Mouse (Mus musculus): Measurements from ENCODE around the gene Pdcd7. TPM values are rescaled to one million over a fixed set of nuclear protein-coding genes. Genes with fewer than 3 reads are reported as not detected.
A peak's percentile ranks its signal among the peaks of the same experiment; 100 is the strongest.

Pdcd7 gene
- polyA plus RNA-seq, 1 experiment from 2014 or later = 4.4 TPM

GRCm38 (mm10) chr9:65399934-65400333 lies 54.0 kb downstream of the Pdcd7 start:
- no peak overlapping the region for H3K4me2 ChIP-seq (ENCODE audit: low read depth, low read length)
- 81% methylated on average over 6 of the region's 6 CpGs for WGBS (ENCODE audit: insufficient replicate concordance)
- no peak overlapping the region for H3K27ac ChIP-seq (ENCODE audit: low read depth)
- DNase-seq = no peak
- TF ChIP-seq EP300 (IDR thresholded peaks at IDR 0.05; ENCODE audit: low read depth) = no peak
- no peak for TF ChIP-seq CTCF (IDR thresholded peaks at IDR 0.05; ENCODE audit: low read depth)
- no peak overlapping the region for H3K9ac ChIP-seq (replicated peaks)
- peaks cover 9% of the 10 kb centered on the region for H3K4me1 ChIP-seq (ENCODE audit: insufficient read depth)
- no peaks in the 10 kb centered on the region for H3K36me3 ChIP-seq (replicated peaks; ENCODE audit: insufficient read depth, low read length)
- 0 out of 2 replicates have a peak, but pooled peaks cover 5% of the 10 kb centered on the region for H3K27me3 ChIP-seq (ENCODE audit: insufficient read depth, low read length)
- no peak overlapping the region for H3K4me3 ChIP-seq (ENCODE audit: low read depth, low read length)
- no peak for ATAC-seq
- no peaks in the 10 kb centered on the region for H3K9me3 ChIP-seq (ENCODE audit: low read length)

- no peak for ATAC-seq
- no peak overlapping the region for H3K4me2 ChIP-seq (ENCODE audit: low read depth, low read length)
Observed at GRCm38 (mm10) chr9:65404331-65405183, 58.7 kb downstream of the Pdcd7 start.

GRCm38 (mm10) chr9:65405184-65405449 lies 59.2 kb downstream of the Pdcd7 start:
- DNase-seq (no peak), ATAC-seq (no peak)
- Histone ChIP-seq H3K27me3 (ENCODE audit: insufficient read depth, low read length) (no peaks in the 10 kb centered on the region), H3K27ac (ENCODE audit: low read depth) (no peak overlapping the region), H3K9ac (replicated peaks) (no peak overlapping the region), H3K4me1 (ENCODE audit: insufficient read depth) (no peaks in the 10 kb centered on the region), H3K4me2 (ENCODE audit: low read depth, low read length) (no peak overlapping the region), H3K36me3 (replicated peaks; ENCODE audit: insufficient read depth, low read length) (no peaks in the 10 kb centered on the region), H3K9me3 (ENCODE audit: low read length) (no peaks in the 10 kb centered on the region), H3K4me3 (ENCODE audit: low read depth, low read length) (no peak overlapping the region)
- no peak for TF ChIP-seq CTCF (IDR thresholded peaks at IDR 0.05; ENCODE audit: low read depth)
- TF ChIP-seq EP300 (IDR thresholded peaks at IDR 0.05; ENCODE audit: low read depth) = no peak
- 82% methylated on average over 2 of the region's 2 CpGs for WGBS (ENCODE audit: insufficient replicate concordance)

More at GRCm38 (mm10) chr9:65404331-65405183, 58.7 kb downstream of the Pdcd7 start:
- Histone ChIP-seq H3K27ac (ENCODE audit: low read depth) (no peak overlapping the region), H3K36me3 (replicated peaks; ENCODE audit: insufficient read depth, low read length) (no peaks in the 10 kb centered on the region), H3K27me3 (ENCODE audit: insufficient read depth, low read length) (no peaks in the 10 kb centered on the region), H3K4me1 (ENCODE audit: insufficient read depth) (no peaks in the 10 kb centered on the region), H3K9ac (replicated peaks) (no peak overlapping the region), H3K9me3 (ENCODE audit: low read length) (no peaks in the 10 kb centered on the region), H3K4me3 (ENCODE audit: low read depth, low read length) (no peak overlapping the region)
- TF ChIP-seq EP300 (IDR thresholded peaks at IDR 0.05; ENCODE audit: low read depth) = no peak
- no peak for TF ChIP-seq CTCF (IDR thresholded peaks at IDR 0.05; ENCODE audit: low read depth)
- 58% methylated on average over 15 of the region's 15 CpGs for WGBS (ENCODE audit: insufficient replicate concordance)
- DNase-seq = peak; percentile 32

GRCm38 (mm10) chr9:65407327-65407726 lies 61.4 kb downstream of the Pdcd7 start:
- no peak for DNase-seq
- no peak overlapping the region for H3K27ac ChIP-seq (ENCODE audit: low read depth)
- no peak for TF ChIP-seq CTCF (IDR thresholded peaks at IDR 0.05; ENCODE audit: low read depth)
- TF ChIP-seq EP300 (IDR thresholded peaks at IDR 0.05; ENCODE audit: low read depth) = no peak
- no peaks in the 10 kb centered on the region for H3K27me3 ChIP-seq (ENCODE audit: insufficient read depth, low read length)
- 75% methylated on average over 5 of the region's 5 CpGs for WGBS (ENCODE audit: insufficient replicate concordance)
- no peak overlapping the region for H3K4me3 ChIP-seq (ENCODE audit: low read depth, low read length)
- no peaks in the 10 kb centered on the region for H3K4me1 ChIP-seq (ENCODE audit: insufficient read depth)
- no peak for ATAC-seq
- no peaks in the 10 kb centered on the region for H3K9me3 ChIP-seq (ENCODE audit: low read length)
- no peak overlapping the region for H3K4me2 ChIP-seq (ENCODE audit: low read depth, low read length)
- H3K9ac ChIP-seq (replicated peaks) = no peak overlapping the region
- H3K36me3 ChIP-seq (replicated peaks; ENCODE audit: insufficient read depth, low read length) = no peaks in the 10 kb centered on the region

GRCm38 (mm10) chr9:65407861-65408260 lies 62.0 kb downstream of the Pdcd7 start:
- H3K27ac ChIP-seq (ENCODE audit: low read depth) = no peak overlapping the region
- no peaks in the 10 kb centered on the region for H3K9me3 ChIP-seq (ENCODE audit: low read length)
- DNase-seq (no peak), ATAC-seq (no peak)
- no peak overlapping the region for H3K4me3 ChIP-seq (ENCODE audit: low read depth, low read length)
- no peaks in the 10 kb centered on the region for H3K36me3 ChIP-seq (replicated peaks; ENCODE audit: insufficient read depth, low read length)
- H3K9ac ChIP-seq (replicated peaks) = no peak overlapping the region
- 62% methylated on average over 3 of the region's 3 CpGs for WGBS (ENCODE audit: insufficient replicate concordance)
- H3K4me1 ChIP-seq (ENCODE audit: insufficient read depth) = no peaks in the 10 kb centered on the region
- no peak overlapping the region for H3K4me2 ChIP-seq (ENCODE audit: low read depth, low read length)
- H3K27me3 ChIP-seq (ENCODE audit: insufficient read depth, low read length) = no peaks in the 10 kb centered on the region
- TF ChIP-seq EP300 (IDR thresholded peaks at IDR 0.05; ENCODE audit: low read depth) = no peak

- H3K27ac ChIP-seq (ENCODE audit: low read depth) = no peak overlapping the region
Observed at GRCm38 (mm10) chr9:65408871-65409295, 63.0 kb downstream of the Pdcd7 start.

More at GRCm38 (mm10) chr9:65408871-65409295, 63.0 kb downstream of the Pdcd7 start:
- Histone ChIP-seq H3K4me1 (ENCODE audit: insufficient read depth) (no peaks in the 10 kb centered on the region), H3K36me3 (replicated peaks; ENCODE audit: insufficient read depth, low read length) (no peaks in the 10 kb centered on the region), H3K9ac (replicated peaks) (no peak overlapping the region), H3K4me3 (ENCODE audit: low read depth, low read length) (no peak overlapping the region), H3K4me2 (ENCODE audit: low read depth, low read length) (no peak overlapping the region), H3K9me3 (ENCODE audit: low read length) (no peaks in the 10 kb centered on the region), H3K27me3 (ENCODE audit: insufficient read depth, low read length) (no peaks in the 10 kb centered on the region)
- 53% methylated on average over 5 of the region's 5 CpGs for WGBS (ENCODE audit: insufficient replicate concordance)
- peak; percentile 26 for DNase-seq
- TF ChIP-seq CTCF (IDR thresholded peaks at IDR 0.05; ENCODE audit: low read depth) (no peak), EP300 (IDR thresholded peaks at IDR 0.05; ENCODE audit: low read depth) (no peak)
- peak; percentile 92 for ATAC-seq

Other genes starting within 250 kb of the Pdcd7 start
- gene Igdcc4, start 244.6 kb upstream of the Pdcd7 start, polyA plus RNA-seq (2015; fragmentation: Nextera tagmentation; extraction: Ambion mirVana) = 5.8 and 6.0 TPM in 2 replicates
- gene Igdcc3, start 204.9 kb upstream of the Pdcd7 start, polyA plus RNA-seq (2015; fragmentation: Nextera tagmentation; extraction: Ambion mirVana) = not detected in 2 replicates
- gene Parp16, start 150.8 kb upstream of the Pdcd7 start, polyA plus RNA-seq (2015; fragmentation: Nextera tagmentation; extraction: Ambion mirVana) = 11.7 and 12.0 TPM in 2 replicates
- gene Cilp, start 80.9 kb upstream of the Pdcd7 start, polyA plus RNA-seq (2015; fragmentation: Nextera tagmentation; extraction: Ambion mirVana) = 0.06 and 0.08 TPM in 2 replicates
- gene Clpx, start 51.8 kb upstream of the Pdcd7 start, polyA plus RNA-seq (2015; fragmentation: Nextera tagmentation; extraction: Ambion mirVana) = 109 and 119 TPM in 2 replicates
- gene Ubap1l, start 14.9 kb downstream of the Pdcd7 start, polyA plus RNA-seq (2015; fragmentation: Nextera tagmentation; extraction: Ambion mirVana) = not detected in 2 replicates
- gene Kbtbd13, start 45.5 kb downstream of the Pdcd7 start, polyA plus RNA-seq (2015; fragmentation: Nextera tagmentation; extraction: Ambion mirVana) = 0.09 and 0.11 TPM in 2 replicates
- gene Rasl12, start 52.4 kb downstream of the Pdcd7 start, polyA plus RNA-seq (2015; fragmentation: Nextera tagmentation; extraction: Ambion mirVana) = 0.08 and 0.17 TPM in 2 replicates
- 15.1 and 17.0 TPM in 2 replicates for gene Slc51b, start 76.9 kb downstream of the Pdcd7 start, polyA plus RNA-seq (2015; fragmentation: Nextera tagmentation; extraction: Ambion mirVana)
- 7.2 and 7.3 TPM in 2 replicates for gene Mtfmt, start 89.7 kb downstream of the Pdcd7 start, polyA plus RNA-seq (2015; fragmentation: Nextera tagmentation; extraction: Ambion mirVana)
- 34.4 and 37.0 TPM in 2 replicates for gene Spg21, start 114.8 kb downstream of the Pdcd7 start, polyA plus RNA-seq (2015; fragmentation: Nextera tagmentation; extraction: Ambion mirVana)
- not detected in 2 replicates for gene Ankdd1a, start 174.1 kb downstream of the Pdcd7 start, polyA plus RNA-seq (2015; fragmentation: Nextera tagmentation; extraction: Ambion mirVana)
- 14.3 and 14.5 TPM in 2 replicates for gene Plekho2, start 233.9 kb downstream of the Pdcd7 start, polyA plus RNA-seq (2015; fragmentation: Nextera tagmentation; extraction: Ambion mirVana)
- gene Pif1, start 241.1 kb downstream of the Pdcd7 start, polyA plus RNA-seq (2015; fragmentation: Nextera tagmentation; extraction: Ambion mirVana) = 3.2 and 3.5 TPM in 2 replicates

Measured in liver, postnatal 0 days (tissue).